9 mouse cellular contexts compared by ENCODE assay signal in genomic region chr1:74882828-74883227, GRCm38 (mm10). TPM values are rescaled to one million over a fixed set of nuclear protein-coding genes. Genes with fewer than 3 reads are reported as not detected.
DNase-seq lines count a peak whose midpoint lies in the region; ATAC-seq and TF ChIP-seq lines count a peak whose summit lies in the region.
"Had no signal": no experiment of that assay in that cellular context is flagged by ENCODE, and none has a peak within 500 bp of the region (broad histone marks: within the 10 kb centered on the region; RNA-seq: fewer than 3 reads in every experiment).

No protein-coding gene starts in this region.

- H3K4me3 ChIP-seq in cerebellum, adult 2 months (replicated peaks; ENCODE audit: insufficient read depth, low read depth, low read length): peak overlapping the region; percentile 62
- peak overlapping the region; percentile 33; the same call in 1 of the 2 replicates for H3K4me3 ChIP-seq in lung, embryonic 16.5 days (ENCODE audit: low read length)
- peak overlapping the region; percentile 33; the same call in 1 of the 2 replicates for H3K4me3 ChIP-seq in limb, embryonic 14.5 days (replicated peaks; ENCODE audit: low read length)
- H3K4me3 ChIP-seq in stomach, embryonic 15.5 days (replicated peaks): no peak overlapping the region; the same call in 1 of the 2 replicates

- TF ChIP-seq CTCF in cerebellum, adult 2 months (IDR thresholded peaks at IDR 0.05; ENCODE audit: borderline replicate concordance, insufficient read depth, low read depth, low read length): no peak

- no peak for ATAC-seq in lung, embryonic 16.5 days (ENCODE audit: low read depth)
- ATAC-seq in limb, embryonic 14.5 days (ENCODE audit: low FRiP score, low read depth): no peak
- no peak for ATAC-seq in stomach, embryonic 15.5 days (ENCODE audit: insufficient read depth, low FRiP score, low read depth)
- no peak for ATAC-seq in activated CD4-positive, CD25-positive, alpha-beta regulatory T cell, adult 4 months
- ATAC-seq: Patski had no signal

- DNase-seq in cerebellum, adult 2 months: no peak
- no peak for DNase-seq in cerebellum, adult 11 months
- DNase-seq in lung, postnatal 36 days: no peak
- DNase-seq in limb, embryonic 14.5 days (ENCODE audit: low spot score): no peak
- DNase-seq in right cerebral cortex, postnatal 25 days: no peak

- H3K9me3 ChIP-seq in lung, embryonic 16.5 days (ENCODE audit: control insufficient read depth, low read length): no peaks in the 10 kb centered on the region
- H3K9me3 ChIP-seq in limb, embryonic 14.5 days (ENCODE audit: control insufficient read depth, low read length): no peaks in the 10 kb centered on the region
- H3K9me3 ChIP-seq in stomach, embryonic 15.5 days: no peaks in the 10 kb centered on the region

- TF ChIP-seq POLR2A in cerebellum, adult 2 months (IDR thresholded peaks at IDR 0.05; ENCODE audit: borderline replicate concordance, insufficient read depth, low read length): no peak
- TF ChIP-seq POLR2A in limb, embryonic 14.5 days (IDR thresholded peaks at IDR 0.05; ENCODE audit: borderline replicate concordance, extremely low read depth, insufficient read depth, insufficient read length): no peak

- H3K36me3 ChIP-seq in lung, embryonic 16.5 days (ENCODE audit: control insufficient read depth, insufficient read depth, low read length): no peaks in the 10 kb centered on the region
- H3K36me3 ChIP-seq in limb, embryonic 14.5 days (ENCODE audit: control insufficient read depth, insufficient read depth, low read length): no peaks in the 10 kb centered on the region
- no peaks in the 10 kb centered on the region for H3K36me3 ChIP-seq in stomach, embryonic 15.5 days

- no peak overlapping the region for H3K27ac ChIP-seq in cerebellum, adult 2 months (ENCODE audit: insufficient read depth, low read length)
- no peak overlapping the region for H3K27ac ChIP-seq in lung, embryonic 16.5 days (ENCODE audit: low read length)
- H3K27ac ChIP-seq in limb, embryonic 14.5 days (replicated peaks; ENCODE audit: low read depth, low read length): no peak overlapping the region
- no peak overlapping the region for H3K27ac ChIP-seq in stomach, embryonic 15.5 days

- no peak overlapping the region for H3K9ac ChIP-seq in lung, embryonic 16.5 days (ENCODE audit: low read length)
- no peak overlapping the region for H3K9ac ChIP-seq in limb, embryonic 14.5 days (ENCODE audit: low read depth, low read length, severe bottlenecking)
- no peak overlapping the region for H3K9ac ChIP-seq in stomach, embryonic 15.5 days

- peaks cover 11% of the 10 kb centered on the region; the same call in 1 of the 2 replicates for H3K27me3 ChIP-seq in cerebellum, adult 2 months (ENCODE audit: control insufficient read depth, insufficient read depth, low read length)
- peaks cover 75% of the 10 kb centered on the region for H3K27me3 ChIP-seq in lung, embryonic 16.5 days (ENCODE audit: control insufficient read depth, insufficient read depth, low read depth, low read length)
- H3K27me3 ChIP-seq in limb, embryonic 14.5 days (ENCODE audit: control insufficient read depth, insufficient read depth, low read length): peaks cover 82% of the 10 kb centered on the region
- H3K27me3 ChIP-seq in stomach, embryonic 15.5 days (replicated peaks): peaks cover 90% of the 10 kb centered on the region

- peaks cover 5% of the 10 kb centered on the region; the same call in 1 of the 2 replicates for H3K4me1 ChIP-seq in cerebellum, adult 2 months (ENCODE audit: control insufficient read depth, insufficient read depth, low read length)
- H3K4me1 ChIP-seq in lung, embryonic 16.5 days (replicated peaks; ENCODE audit: control insufficient read depth, insufficient read depth, low read length): peaks cover 16% of the 10 kb centered on the region
- H3K4me1 ChIP-seq in limb, embryonic 14.5 days (ENCODE audit: control insufficient read depth, insufficient read depth, low read length): peaks cover 15% of the 10 kb centered on the region; the same call in 1 of the 2 replicates
- peaks cover 21% of the 10 kb centered on the region for H3K4me1 ChIP-seq in stomach, embryonic 15.5 days

- H3K4me2 ChIP-seq in lung, embryonic 16.5 days (ENCODE audit: low read depth, low read length): no peak overlapping the region
- no peak overlapping the region for H3K4me2 ChIP-seq in limb, embryonic 14.5 days (replicated peaks; ENCODE audit: low read depth, low read length, severe bottlenecking)
- H3K4me2 ChIP-seq in stomach, embryonic 15.5 days: peak overlapping the region; percentile 50

- WGBS in cerebellum, adult 2 months: 28% methylated on average over 8 of the region's 8 CpGs
- 6% methylated on average over 8 of the region's 8 CpGs for WGBS in lung, embryonic 16.5 days
- WGBS in limb, embryonic 14.5 days: under 1% methylated on average over 8 of the region's 8 CpGs
- WGBS in stomach, embryonic 15.5 days: 4% methylated on average over 8 of the region's 8 CpGs

RNA-seq across cellular contexts. Expression of gene Fev, which starts 2.4 kb away (rescaled TPM):
- polyA plus RNA-seq in cerebellum, adult 2 months (2012; rRNA removed): 0.46 and 1.1 TPM in 2 replicates
- not detected in 2 replicates for polyA plus RNA-seq in lung, embryonic 16.5 days (2015; fragmentation: Nextera tagmentation; extraction: Ambion mirVana)
- polyA plus RNA-seq in limb, embryonic 14.5 days (2012; rRNA removed): 0.05 TPM in 1 of 2 replicates, not detected in the other
- polyA plus RNA-seq in limb, embryonic 14.5 days (2014; fragmentation: Nextera tagmentation; extraction: Ambion mirVana): 0.14 TPM in 1 of 2 replicates, not detected in the other
- 1.6 TPM in 2 replicates for polyA plus RNA-seq in stomach, embryonic 15.5 days (2015; fragmentation: Nextera tagmentation; extraction: Ambion mirVana)
- not detected for polyA plus RNA-seq in activated CD4-positive, CD25-positive, alpha-beta regulatory T cell, adult 4 months (2017; shearing (Covaris generic))
- polyA plus RNA-seq: Patski had no signal

RNA-seq across cellular contexts. Expression of gene Cryba2, which starts 10.1 kb away (rescaled TPM):
- 1.7 and 3.3 TPM in 2 replicates for polyA plus RNA-seq in cerebellum, adult 2 months (2012; rRNA removed)
- not detected in 2 replicates for polyA plus RNA-seq in lung, embryonic 16.5 days (2015; fragmentation: Nextera tagmentation; extraction: Ambion mirVana)
- not detected in 2 replicates for polyA plus RNA-seq in limb, embryonic 14.5 days (2012; rRNA removed)
- polyA plus RNA-seq in limb, embryonic 14.5 days (2014; fragmentation: Nextera tagmentation; extraction: Ambion mirVana): not detected in 2 replicates
- polyA plus RNA-seq in stomach, embryonic 15.5 days (2015; fragmentation: Nextera tagmentation; extraction: Ambion mirVana): 2.2 and 3.9 TPM in 2 replicates
- polyA plus RNA-seq in activated CD4-positive, CD25-positive, alpha-beta regulatory T cell, adult 4 months (2017; shearing (Covaris generic)): not detected
- polyA plus RNA-seq: Patski had no signal

RNA-seq across cellular contexts. Expression of gene Cdk5r2, which starts 28.1 kb away (rescaled TPM):
- polyA plus RNA-seq in cerebellum, adult 2 months (2012; rRNA removed): 83.2 and 85.2 TPM in 2 replicates
- not detected in 2 replicates for polyA plus RNA-seq in lung, embryonic 16.5 days (2015; fragmentation: Nextera tagmentation; extraction: Ambion mirVana)
- 0.49 and 0.63 TPM in 2 replicates for polyA plus RNA-seq in limb, embryonic 14.5 days (2012; rRNA removed)
- polyA plus RNA-seq in limb, embryonic 14.5 days (2014; fragmentation: Nextera tagmentation; extraction: Ambion mirVana): 0.07 and 0.10 TPM in 2 replicates
- 0.18 TPM in 2 replicates for polyA plus RNA-seq in stomach, embryonic 15.5 days (2015; fragmentation: Nextera tagmentation; extraction: Ambion mirVana)
- not detected for polyA plus RNA-seq in activated CD4-positive, CD25-positive, alpha-beta regulatory T cell, adult 4 months (2017; shearing (Covaris generic))
- polyA plus RNA-seq: Patski had no signal

RNA-seq across cellular contexts. Expression of gene Cfap65, which starts 52.6 kb away (rescaled TPM):
- polyA plus RNA-seq in cerebellum, adult 2 months (2012; rRNA removed): 2.6 and 3.7 TPM in 2 replicates
- polyA plus RNA-seq in lung, embryonic 16.5 days (2015; fragmentation: Nextera tagmentation; extraction: Ambion mirVana): 2.7 and 2.9 TPM in 2 replicates
- 0.01 TPM in 1 of 2 replicates, not detected in the other for polyA plus RNA-seq in limb, embryonic 14.5 days (2012; rRNA removed)
- not detected in 2 replicates for polyA plus RNA-seq in limb, embryonic 14.5 days (2014; fragmentation: Nextera tagmentation; extraction: Ambion mirVana)
- 0.06 TPM in 1 of 2 replicates, not detected in the other for polyA plus RNA-seq in stomach, embryonic 15.5 days (2015; fragmentation: Nextera tagmentation; extraction: Ambion mirVana)
- polyA plus RNA-seq in activated CD4-positive, CD25-positive, alpha-beta regulatory T cell, adult 4 months (2017; shearing (Covaris generic)): under 1 TPM in 1 of 2 experiments, not detected in 1; 0.07 TPM
- polyA plus RNA-seq: Patski had no signal

Comparison
In these comparisons a context has a peak if more than half of its experiments do, and no peak if none do; other contexts are left out.
1. RNA of gene Cdk5r2, which starts 28.1 kb away (polyA plus RNA-seq): 83.2 to 85.2 TPM in cerebellum, adult 2 months; 0.07 to 0.63 TPM in limb, embryonic 14.5 days, 0.18 TPM in stomach, embryonic 15.5 days, not detected in lung, embryonic 16.5 days and not detected in activated CD4-positive, CD25-positive, alpha-beta regulatory T cell, adult 4 months; every median in the first group is over 10 times any median in the second.